Mouse (Mus musculus) embryonic facial prominence, embryonic 11.5 days (tissue): ENCODE results near the gene Ap3m1. TPM values are rescaled to one million over a fixed set of nuclear protein-coding genes. Genes with fewer than 3 reads are reported as not detected.
"Not testable (repeated sequence)": the region's sequence is repeated elsewhere in the genome, so short reads cannot be mapped to it uniquely, and the experiment has no call there.

Source experiments
- ATAC-seq: fragments of 200-750 bp; cut with Nextera tagmentation; replicated peaks from 2 replicates; pipeline ENCODE4 v1.8.0; 2017; ENCODE audit warnings: low read depth; ENCODE audit not compliant: insufficient number of reproducible peaks, low FRiP score, low TSS enrichment
- DNase-seq: peaks from one replicate; pipeline ENCODE4 v3.0.0-alpha.2; 2015; ENCODE audit warnings: low spot score
- H3K27ac ChIP-seq: fragments of 300-500 bp; sonication (generic); replicated peaks from 2 replicates; pipeline ENCODE4 v1.5.1; 2014; ENCODE audit warnings: mild to moderate bottlenecking, low read depth, low read length, control low read depth
- H3K27me3 ChIP-seq: fragments of 300-500 bp; sonication (generic); 2 replicates; pipeline ENCODE4 v1.6.1; 2014; ENCODE audit warnings: mild to moderate bottlenecking, low read length, moderate library complexity, mixed read lengths; ENCODE audit not compliant: control insufficient read depth, insufficient read depth
- H3K36me3 ChIP-seq: fragments of 300-500 bp; sonication (generic); replicated peaks from 2 replicates; pipeline ENCODE4 v1.6.1; 2014; ENCODE audit warnings: low read depth, mild to moderate bottlenecking, low read length, moderate library complexity, mixed read lengths; ENCODE audit not compliant: control insufficient read depth, insufficient read depth
- H3K4me1 ChIP-seq: fragments of 300-500 bp; sonication (generic); 2 replicates; pipeline ENCODE4 v1.6.1; 2014; ENCODE audit warnings: low read length, mixed read lengths; ENCODE audit not compliant: control insufficient read depth, insufficient read depth
- H3K4me2 ChIP-seq: fragments of 300-500 bp; sonication (generic); 2 replicates; pipeline ENCODE4 v1.6.1; 2014; ENCODE audit warnings: low read depth, mild to moderate bottlenecking, control low read depth, low read length, moderate library complexity
- H3K4me3 ChIP-seq: fragments of 300-500 bp; sonication (generic); 2 replicates; pipeline ENCODE4 v1.5.1; 2014; ENCODE audit warnings: low read depth, low read length, control low read depth
- H3K9ac ChIP-seq: fragments of 300-500 bp; sonication (generic); replicated peaks from 2 replicates; pipeline ENCODE4 v1.6.1; 2014; ENCODE audit warnings: mild to moderate bottlenecking, control low read depth, low read length
- H3K9me3 ChIP-seq: fragments of 300-500 bp; sonication (generic); replicated peaks from 2 replicates; pipeline ENCODE4 v1.6.1; 2016; ENCODE audit warnings: mild to moderate bottlenecking, low read length, inconsistent platforms, mixed read lengths; ENCODE audit not compliant: control insufficient read depth
- WGBS: fragments of 180-500 bp; shearing (Covaris S2); extraction: QIAGEN DNeasy Blood & Tissue Kit; methylation state at CpG from one replicate; pipeline ENCODE4 v1.1.7; 2014; 5-methylcytosine and 5-hydroxymethylcytosine counted together
- polyA plus RNA-seq: library from polyadenylated mRNA; unstranded; fragments of >200 nt; fragmentation: Nextera tagmentation; extraction: Ambion mirVana; gene quantifications from 2 replicates; pipeline ENCODE4 v1.2.1, GENCODE M21; 2014

The Ap3m1 gene
- 111 and 118 TPM in 2 replicates for polyA plus RNA-seq

GRCm38 (mm10) chr14:21052112-21052780 is at the start of gene Ap3m1, which contains the start of gene Adk:
Gene Ap3m1, minus strand, starts transcription at chr14:21052508.
Gene Adk, plus strand, starts transcription at chr14:21052574.
- Histone ChIP-seq H3K4me1 (no peaks in the 10 kb centered on the region), H3K4me3 (peak within 1 kb of the TSS; percentile 78), H3K36me3 (no peaks in the 10 kb centered on the region), H3K27me3 (no peaks in the 10 kb centered on the region), H3K9ac (peak within 1 kb of the TSS; percentile 77), H3K4me2 (peak within 1 kb of the TSS; percentile 85), H3K27ac (peak within 1 kb of the TSS; percentile 63), H3K9me3 (no peaks in the 10 kb centered on the region)
- peak; percentile 97 for DNase-seq
- ATAC-seq = peak; percentile 96
- WGBS = under 1% methylated on average over 48 of the region's 48 CpGs

GRCm38 (mm10) chr14:21101562-21101961 is 49.3 kb upstream of the Ap3m1 start:
- Histone ChIP-seq H3K36me3 (no peaks in the 10 kb centered on the region), H3K27me3 (no peaks in the 10 kb centered on the region), H3K9me3 (no peaks in the 10 kb centered on the region), H3K9ac (no peak overlapping the region), H3K4me3 (no peak overlapping the region), H3K27ac (no peak overlapping the region), H3K4me2 (no peak overlapping the region), H3K4me1 (no peaks in the 10 kb centered on the region)
- 67% methylated on average over 7 of the region's 7 CpGs for WGBS
- DNase-seq = no peak
- no peak for ATAC-seq

GRCm38 (mm10) chr14:21100876-21101275 is 48.6 kb upstream of the Ap3m1 start:
- Histone ChIP-seq H3K9me3 (no peaks in the 10 kb centered on the region), H3K4me1 (no peaks in the 10 kb centered on the region), H3K27ac (no peak overlapping the region), H3K27me3 (no peaks in the 10 kb centered on the region), H3K9ac (no peak overlapping the region), H3K4me2 (no peak overlapping the region), H3K36me3 (no peaks in the 10 kb centered on the region), H3K4me3 (no peak overlapping the region)
- 83% methylated on average over 2 of the region's 2 CpGs for WGBS
- ATAC-seq (no peak), DNase-seq (no peak)

GRCm38 (mm10) chr14:21099371-21099770 is 47.1 kb upstream of the Ap3m1 start:
- Histone ChIP-seq H3K27me3 (no peaks in the 10 kb centered on the region), H3K4me2 (no peak overlapping the region), H3K4me3 (no peak overlapping the region), H3K27ac (0 out of 2 replicates have a peak overlapping the region, but pooled peaks have one; percentile 2), H3K9me3 (no peaks in the 10 kb centered on the region), H3K9ac (no peak overlapping the region), H3K4me1 (no peaks in the 10 kb centered on the region), H3K36me3 (no peaks in the 10 kb centered on the region)
- 50% methylated on average over 7 of the region's 7 CpGs for WGBS
- no peak for ATAC-seq
- no peak for DNase-seq

- WGBS = 60% methylated on average over 4 of the region's 4 CpGs
- Histone ChIP-seq H3K4me1 (no peaks in the 10 kb centered on the region), H3K27me3 (no peaks in the 10 kb centered on the region), H3K4me3 (no peak overlapping the region), H3K9ac (no peak overlapping the region), H3K36me3 (no peaks in the 10 kb centered on the region), H3K27ac (no peak overlapping the region), H3K4me2 (no peak overlapping the region), H3K9me3 (no peaks in the 10 kb centered on the region)
- ATAC-seq (no peak), DNase-seq (no peak)
Observed at GRCm38 (mm10) chr14:21096689-21097088, 44.4 kb upstream of the Ap3m1 start.

GRCm38 (mm10) chr14:21096279-21096678 is 44.0 kb upstream of the Ap3m1 start:
- H3K9ac ChIP-seq = no peak overlapping the region
- no peaks in the 10 kb centered on the region for H3K4me1 ChIP-seq
- no peak overlapping the region for H3K4me2 ChIP-seq
- DNase-seq (no peak), ATAC-seq (no peak)
- H3K9me3 ChIP-seq = no peaks in the 10 kb centered on the region
- H3K4me3 ChIP-seq = no peak overlapping the region
- no peak overlapping the region for H3K27ac ChIP-seq
- no peaks in the 10 kb centered on the region for H3K27me3 ChIP-seq
- no peaks in the 10 kb centered on the region for H3K36me3 ChIP-seq

GRCm38 (mm10) chr14:21094161-21094560 is 41.9 kb upstream of the Ap3m1 start:
- not testable (repeated sequence) for ATAC-seq, H3K4me1 ChIP-seq, H3K27me3 ChIP-seq, H3K36me3 ChIP-seq, H3K9me3 ChIP-seq, DNase-seq, H3K27ac ChIP-seq, H3K4me2 ChIP-seq, H3K9ac ChIP-seq, H3K4me3 ChIP-seq

GRCm38 (mm10) chr14:21090930-21091486 is 38.7 kb upstream of the Ap3m1 start:
- H3K9me3 ChIP-seq = no peaks in the 10 kb centered on the region
- H3K9ac ChIP-seq = no peak overlapping the region
- H3K36me3 ChIP-seq = no peaks in the 10 kb centered on the region
- H3K4me2 ChIP-seq = no peak overlapping the region
- no peaks in the 10 kb centered on the region for H3K27me3 ChIP-seq
- H3K4me1 ChIP-seq = no peaks in the 10 kb centered on the region; the same call in 1 of the 2 replicates
- DNase-seq (no peak), ATAC-seq (no peak)
- 93% methylated on average over 3 of the region's 3 CpGs for WGBS
- no peak overlapping the region for H3K4me3 ChIP-seq
- no peak overlapping the region for H3K27ac ChIP-seq
